Mouse (Mus musculus): Measurements from ENCODE around the gene Arhgef10l. TPM values are rescaled to one million over a fixed set of nuclear protein-coding genes. Genes with fewer than 3 reads are reported as not detected.

Arhgef10l gene
- polyA plus RNA-seq (2014; fragmentation: Illumina TruSeq; extraction: RNeasy Lipid Tissue Mini Kit (QIAGEN cat#74804); ENCODE audit: low read depth, low replicate concordance): 1.1 TPM

GRCm38 (mm10) chr4:140665760-140666159 is at the start of gene Arhgef10l:
Gene Arhgef10l (minus strand): TSS chr4:140666012.

DNA sequence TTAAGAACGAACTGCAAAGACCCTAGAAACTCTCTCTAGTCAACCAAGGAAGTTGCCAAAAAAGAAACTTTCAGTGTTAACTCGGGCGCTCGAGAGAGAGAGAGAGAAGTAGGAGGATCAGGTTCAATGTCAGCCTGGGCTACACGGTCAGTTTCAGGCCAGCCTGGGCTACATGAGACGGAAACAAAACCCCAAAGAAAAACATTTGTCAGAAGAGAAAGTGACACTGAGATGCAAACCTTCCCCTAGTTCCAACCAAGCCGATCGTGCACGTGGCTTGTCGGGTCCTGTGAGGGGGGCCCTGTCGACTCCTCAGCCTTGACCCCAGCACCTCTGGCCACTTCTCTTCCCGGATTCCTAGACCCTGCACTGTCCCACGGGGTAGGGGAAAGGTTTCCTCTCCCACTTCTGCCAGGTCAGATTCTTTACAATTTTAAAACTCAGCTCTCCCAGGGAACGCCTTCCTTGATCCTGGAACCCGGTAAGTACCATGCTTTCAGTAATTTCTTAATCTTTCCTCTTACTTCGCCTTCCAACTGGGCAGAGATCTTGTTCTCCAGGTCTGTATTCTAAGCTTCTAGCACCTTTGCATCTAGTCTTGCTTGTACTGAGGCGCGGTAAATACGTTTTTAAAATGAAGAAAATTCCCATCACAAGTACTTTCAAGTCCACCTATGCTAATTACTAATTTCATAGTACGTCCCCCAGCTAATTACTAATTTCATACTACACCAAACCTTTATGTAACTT is 34.6 kb upstream of the Arhgef10l start, which contains the start of gene Rcc2:
Gene Rcc2 (plus strand): TSS at position 273 of the 750 bp plus-strand sequence.

Other genes starting within 250 kb of the Arhgef10l start
- gene Rcc2, start 34.5 kb upstream of the Arhgef10l start, polyA plus RNA-seq (2014; fragmentation: Illumina TruSeq; extraction: RNeasy Lipid Tissue Mini Kit (QIAGEN cat#74804); ENCODE audit: low read depth, low replicate concordance): 3.9 TPM
- gene Padi6, start 76.6 kb upstream of the Arhgef10l start, polyA plus RNA-seq (2014; fragmentation: Illumina TruSeq; extraction: RNeasy Lipid Tissue Mini Kit (QIAGEN cat#74804); ENCODE audit: low read depth, low replicate concordance): 1.9 TPM
- gene Padi4, start 108.2 kb upstream of the Arhgef10l start, polyA plus RNA-seq (2014; fragmentation: Illumina TruSeq; extraction: RNeasy Lipid Tissue Mini Kit (QIAGEN cat#74804); ENCODE audit: low read depth, low replicate concordance): not detected
- gene Padi3, start 144.6 kb upstream of the Arhgef10l start, polyA plus RNA-seq (2014; fragmentation: Illumina TruSeq; extraction: RNeasy Lipid Tissue Mini Kit (QIAGEN cat#74804); ENCODE audit: low read depth, low replicate concordance): 0.45 TPM
- gene Padi1, start 179.8 kb upstream of the Arhgef10l start, polyA plus RNA-seq (2014; fragmentation: Illumina TruSeq; extraction: RNeasy Lipid Tissue Mini Kit (QIAGEN cat#74804); ENCODE audit: low read depth, low replicate concordance): not detected
- gene Padi2, start 240.3 kb upstream of the Arhgef10l start, polyA plus RNA-seq (2014; fragmentation: Illumina TruSeq; extraction: RNeasy Lipid Tissue Mini Kit (QIAGEN cat#74804); ENCODE audit: low read depth, low replicate concordance): 0.69 TPM

Measured in testis, adult 10 weeks (tissue).